Mouse (Mus musculus) layer of hippocampus, postnatal 14 days (tissue): ENCODE data around the gene Stim1. TPM values are rescaled to one million over a fixed set of nuclear protein-coding genes. Genes with fewer than 3 reads are reported as not detected.
"Not testable (repeated sequence)": the region's sequence is repeated elsewhere in the genome, so short reads cannot be mapped to it uniquely, and the experiment has no call there.

Source experiments
- DNase-seq, 2 experiments: peaks; one replicate each; pipeline ENCODE4 v3.0.0; 2021 to 2022; ENCODE audit warnings: low spot score in 2 of 2, mixed read lengths in 1 of 2
- total RNA-seq, 2 experiments: library from RNA; stranded (reverse); gene quantifications; 2 replicates each; pipeline ENCODE4 v1.2.3; 2021

Stim1 gene
- total RNA-seq, 2 experiments from 2014 or later, result 65.6 to 66.1 TPM

GRCm38 (mm10) chr7:102248691-102249404, 18.8 kb upstream of the Stim1 start:
- no peak for DNase-seq

- DNase-seq, result no peak
These were observed 18.1 kb upstream of the Stim1 start for GRCm38 (mm10) chr7:102249531-102249895.

- DNase-seq, result peak; percentile 39 to 56
These were observed 17.5 kb upstream of the Stim1 start for GRCm38 (mm10) chr7:102249896-102250630.

- peak; percentile 80 to 81 for DNase-seq
These were observed 16.9 kb upstream of the Stim1 start for GRCm38 (mm10) chr7:102250631-102251214.

- DNase-seq, result no peak
These were observed 14.0 kb upstream of the Stim1 start for GRCm38 (mm10) chr7:102253631-102254030.

GRCm38 (mm10) chr7:102255954-102256353, 11.7 kb upstream of the Stim1 start, which contains the start of gene Rhog:
Gene Rhog (minus strand): TSS chr7:102256054.
- no peak for DNase-seq

- no peak for DNase-seq
These were observed 11.0 kb upstream of the Stim1 start for GRCm38 (mm10) chr7:102256636-102257035.

- DNase-seq, result peak; percentile 74 to 77
These were observed 9.4 kb upstream of the Stim1 start for GRCm38 (mm10) chr7:102258189-102258588.

- no peak for DNase-seq
These were observed 8.9 kb upstream of the Stim1 start for GRCm38 (mm10) chr7:102258753-102259152.

GRCm38 (mm10) chr7:102259716-102260479, 7.7 kb upstream of the Stim1 start:
- no peak for DNase-seq

- DNase-seq, result no peak
These were observed 7.1 kb upstream of the Stim1 start for GRCm38 (mm10) chr7:102260518-102260917.

GRCm38 (mm10) chr7:102263020-102263419, 4.6 kb upstream of the Stim1 start:
- no peak for DNase-seq

GRCm38 (mm10) chr7:102266021-102266400, 1.6 kb upstream of the Stim1 start:
- not testable (repeated sequence) for DNase-seq

- no peak for DNase-seq
These were observed 1.1 kb upstream of the Stim1 start for GRCm38 (mm10) chr7:102266401-102267042.

- DNase-seq, result peak; percentile 96 to 97
These were observed 460 bp upstream of the Stim1 start for GRCm38 (mm10) chr7:102267113-102267579.

- no peak for DNase-seq
These were observed 766 bp downstream of the Stim1 start for GRCm38 (mm10) chr7:102268395-102268748.

GRCm38 (mm10) chr7:102272422-102272948, 4.9 kb downstream of the Stim1 start:
- no peak for DNase-seq

GRCm38 (mm10) chr7:102281403-102281802, 13.8 kb downstream of the Stim1 start:
- DNase-seq, result no peak

GRCm38 (mm10) chr7:102282261-102282660, 14.7 kb downstream of the Stim1 start:
- no peak for DNase-seq

GRCm38 (mm10) chr7:102289466-102289865, 21.9 kb downstream of the Stim1 start:
- DNase-seq, result no peak

GRCm38 (mm10) chr7:102292228-102292627, 24.6 kb downstream of the Stim1 start:
- DNase-seq, result no peak
